Mouse (Mus musculus) hindbrain, embryonic 13.5 days (tissue): Measurements from ENCODE around the gene Stk32c. TPM values are rescaled to one million over a fixed set of nuclear protein-coding genes. Genes with fewer than 3 reads are reported as not detected.

Experiments
- ATAC-seq: fragments of 200-750 bp; cut with Nextera tagmentation; 2 replicates; pipeline ENCODE4 v1.8.0; 2017; ENCODE audit warnings: moderate TSS enrichment; ENCODE audit not compliant: low FRiP score
- H3K27ac ChIP-seq: fragments of 300-500 bp; sonication (generic); 2 replicates; pipeline ENCODE4 v1.5.1; 2015; ENCODE audit warnings: inconsistent platforms, mild to moderate bottlenecking, moderate library complexity
- H3K27me3 ChIP-seq: fragments of 300-500 bp; sonication (generic); 2 replicates; pipeline ENCODE4 v1.6.1; 2015; ENCODE audit warnings: mild to moderate bottlenecking, inconsistent platforms
- H3K36me3 ChIP-seq: fragments of 300-500 bp; sonication (generic); 2 replicates; pipeline ENCODE4 v1.6.1; 2015; ENCODE audit warnings: mild to moderate bottlenecking, inconsistent platforms
- H3K4me1 ChIP-seq: fragments of 300-500 bp; sonication (generic); replicated peaks from 2 replicates; pipeline ENCODE4 v1.6.1; 2015; ENCODE audit warnings: inconsistent platforms
- H3K4me2 ChIP-seq: fragments of 300-500 bp; sonication (generic); 2 replicates; pipeline ENCODE4 v1.6.1; 2015; ENCODE audit warnings: inconsistent platforms, mild to moderate bottlenecking, moderate library complexity
- H3K4me3 ChIP-seq: fragments of 300-500 bp; sonication (generic); 2 replicates; pipeline ENCODE4 v1.5.1; 2015; ENCODE audit warnings: mild to moderate bottlenecking, inconsistent platforms
- H3K9ac ChIP-seq: fragments of 300-500 bp; sonication (generic); 2 replicates; pipeline ENCODE4 v1.6.1; 2015; ENCODE audit warnings: mild to moderate bottlenecking, inconsistent platforms
- H3K9me3 ChIP-seq: fragments of 300-500 bp; sonication (generic); 2 replicates; pipeline ENCODE4 v1.6.1; 2016; ENCODE audit warnings: inconsistent platforms
- WGBS: fragments of 180-500 bp; shearing (Covaris S2); methylation state at CpG from one replicate; pipeline ENCODE4 v1.1.7; 2015; 5-methylcytosine and 5-hydroxymethylcytosine counted together
- polyA plus RNA-seq: library from polyadenylated mRNA; unstranded; fragments of >200 nt; fragmentation: Nextera tagmentation; extraction: Ambion mirVana; gene quantifications from 2 replicates; pipeline ENCODE4 v1.2.1, GENCODE M21; 2015

Gene Stk32c
- polyA plus RNA-seq, 1 experiment from 2014 or later: 1.1 TPM

GRCm38 (mm10) chr7:139151116-139151515 is 62.0 kb downstream of the Stk32c start:
- 34% methylated on average over 10 of the region's 10 CpGs for WGBS
- no peaks in the 10 kb centered on the region for H3K9me3 ChIP-seq
- H3K4me1 ChIP-seq: peaks cover 41% of the 10 kb centered on the region
- H3K27ac ChIP-seq: peak overlapping the region; percentile 78
- H3K4me2 ChIP-seq: peak overlapping the region; percentile 31
- H3K27me3 ChIP-seq: 0 out of 2 replicates have a peak, but pooled peaks cover 7% of the 10 kb centered on the region
- peak overlapping the region; percentile 39; the same call in 1 of the 2 replicates for H3K9ac ChIP-seq
- no peak overlapping the region for H3K4me3 ChIP-seq
- no peaks in the 10 kb centered on the region for H3K36me3 ChIP-seq
- ATAC-seq: peak; percentile 93

GRCm38 (mm10) chr7:139149373-139149772 is 63.7 kb downstream of the Stk32c start:
- 42% methylated on average over 7 of the region's 7 CpGs for WGBS
- no peak for ATAC-seq

GRCm38 (mm10) chr7:139147360-139147759 is 65.7 kb downstream of the Stk32c start:
- Histone ChIP-seq H3K27ac (peak overlapping the region; percentile 52; the same call in 1 of the 2 replicates), H3K36me3 (no peaks in the 10 kb centered on the region), H3K4me1 (peaks cover 43% of the 10 kb centered on the region), H3K9me3 (no peaks in the 10 kb centered on the region), H3K27me3 (0 out of 2 replicates have a peak, but pooled peaks cover 4% of the 10 kb centered on the region), H3K4me3 (no peak overlapping the region), H3K9ac (no peak overlapping the region), H3K4me2 (no peak overlapping the region)
- ATAC-seq: no peak
- 39% methylated on average over 4 of the region's 4 CpGs for WGBS

More at GRCm38 (mm10) chr7:139149373-139149772, 63.7 kb downstream of the Stk32c start:
- Histone ChIP-seq H3K4me2 (no peak overlapping the region), H3K9me3 (no peaks in the 10 kb centered on the region), H3K4me1 (peaks cover 47% of the 10 kb centered on the region), H3K9ac (no peak overlapping the region), H3K27me3 (0 out of 2 replicates have a peak, but pooled peaks cover 7% of the 10 kb centered on the region), H3K36me3 (no peaks in the 10 kb centered on the region), H3K4me3 (no peak overlapping the region), H3K27ac (no peak overlapping the region)

- peaks cover 37% of the 10 kb centered on the region for H3K4me1 ChIP-seq
- WGBS: 18% methylated on average over 7 of the region's 7 CpGs
- no peak overlapping the region for H3K4me3 ChIP-seq
- H3K36me3 ChIP-seq: no peaks in the 10 kb centered on the region
- no peak overlapping the region for H3K9ac ChIP-seq
- no peak overlapping the region for H3K27ac ChIP-seq
- H3K4me2 ChIP-seq: no peak overlapping the region
- ATAC-seq: no peak
- H3K27me3 ChIP-seq: peaks cover 14% of the 10 kb centered on the region; the same call in 1 of the 2 replicates
- no peaks in the 10 kb centered on the region for H3K9me3 ChIP-seq
Measured at GRCm38 (mm10) chr7:139145891-139146290, 67.2 kb downstream of the Stk32c start.

GRCm38 (mm10) chr7:139143785-139144184 is 69.3 kb downstream of the Stk32c start:
- H3K4me2 ChIP-seq: no peak overlapping the region
- H3K9ac ChIP-seq: no peak overlapping the region
- H3K9me3 ChIP-seq: no peaks in the 10 kb centered on the region
- H3K27ac ChIP-seq: no peak overlapping the region
- H3K4me1 ChIP-seq: peaks cover 40% of the 10 kb centered on the region
- WGBS: 82% methylated on average over 1 of the region's 1 CpGs
- no peak for ATAC-seq
- H3K36me3 ChIP-seq: no peaks in the 10 kb centered on the region
- peaks cover 10% of the 10 kb centered on the region; the same call in 1 of the 2 replicates for H3K27me3 ChIP-seq
- H3K4me3 ChIP-seq: no peak overlapping the region

GRCm38 (mm10) chr7:139139921-139140461 is 73.1 kb downstream of the Stk32c start:
- Histone ChIP-seq H3K27ac (peak overlapping the region; percentile 30), H3K9me3 (no peaks in the 10 kb centered on the region), H3K4me3 (no peak overlapping the region), H3K4me2 (no peak overlapping the region), H3K36me3 (no peaks in the 10 kb centered on the region), H3K9ac (no peak overlapping the region), H3K4me1 (peaks cover 48% of the 10 kb centered on the region), H3K27me3 (peaks cover 13% of the 10 kb centered on the region; the same call in 1 of the 2 replicates)
- ATAC-seq: peak; percentile 57; the same call in 1 of the 2 replicates
- WGBS: 2% methylated on average over 11 of the region's 11 CpGs

GRCm38 (mm10) chr7:139136906-139137491 is 76.1 kb downstream of the Stk32c start:
- Histone ChIP-seq H3K4me1 (peaks cover 56% of the 10 kb centered on the region), H3K4me3 (no peak overlapping the region), H3K9me3 (no peaks in the 10 kb centered on the region), H3K27ac (peak overlapping the region; percentile 62), H3K4me2 (no peak overlapping the region), H3K36me3 (no peaks in the 10 kb centered on the region), H3K9ac (no peak overlapping the region), H3K27me3 (peaks cover 10% of the 10 kb centered on the region; the same call in 1 of the 2 replicates)
- ATAC-seq: no peak
- 74% methylated on average over 5 of the region's 5 CpGs for WGBS

- WGBS: 78% methylated on average over 5 of the region's 5 CpGs
- peaks cover 62% of the 10 kb centered on the region for H3K4me1 ChIP-seq
- no peak for ATAC-seq
- no peaks in the 10 kb centered on the region for H3K36me3 ChIP-seq
- H3K27ac ChIP-seq: no peak overlapping the region
- H3K9me3 ChIP-seq: no peaks in the 10 kb centered on the region
- H3K4me3 ChIP-seq: no peak overlapping the region
- H3K9ac ChIP-seq: no peak overlapping the region
- H3K4me2 ChIP-seq: no peak overlapping the region
- H3K27me3 ChIP-seq: peaks cover 3% of the 10 kb centered on the region; the same call in 1 of the 2 replicates
Measured at GRCm38 (mm10) chr7:139135236-139135635, 77.9 kb downstream of the Stk32c start.

GRCm38 (mm10) chr7:139133446-139133845 is 79.7 kb downstream of the Stk32c start:
- Histone ChIP-seq H3K27ac (no peak overlapping the region), H3K4me3 (no peak overlapping the region), H3K9ac (no peak overlapping the region), H3K4me1 (peaks cover 56% of the 10 kb centered on the region), H3K9me3 (no peaks in the 10 kb centered on the region), H3K36me3 (no peaks in the 10 kb centered on the region), H3K27me3 (peaks cover 9% of the 10 kb centered on the region; the same call in 1 of the 2 replicates), H3K4me2 (no peak overlapping the region)
- no peak for ATAC-seq
- WGBS: 68% methylated on average over 3 of the region's 3 CpGs

- Histone ChIP-seq H3K27ac (no peak overlapping the region), H3K4me3 (no peak overlapping the region), H3K36me3 (no peaks in the 10 kb centered on the region), H3K27me3 (0 out of 2 replicates have a peak, but pooled peaks cover 13% of the 10 kb centered on the region), H3K4me1 (peaks cover 40% of the 10 kb centered on the region), H3K9me3 (no peaks in the 10 kb centered on the region), H3K4me2 (no peak overlapping the region), H3K9ac (no peak overlapping the region)
- no peak for ATAC-seq
- WGBS: 72% methylated on average over 8 of the region's 8 CpGs
Measured at GRCm38 (mm10) chr7:139131538-139131937, 81.6 kb downstream of the Stk32c start.

- ATAC-seq: no peak
- Histone ChIP-seq H3K4me1 (peaks cover 35% of the 10 kb centered on the region), H3K27ac (peak overlapping the region; percentile 44; the same call in 1 of the 2 replicates), H3K27me3 (0 out of 2 replicates have a peak, but pooled peaks cover 13% of the 10 kb centered on the region), H3K36me3 (no peaks in the 10 kb centered on the region), H3K9ac (peak overlapping the region; percentile 11; the same call in 1 of the 2 replicates), H3K9me3 (no peaks in the 10 kb centered on the region), H3K4me2 (no peak overlapping the region), H3K4me3 (no peak overlapping the region)
- 26% methylated on average over 6 of the region's 6 CpGs for WGBS
Measured at GRCm38 (mm10) chr7:139130361-139130760, 82.7 kb downstream of the Stk32c start.

GRCm38 (mm10) chr7:139128994-139129393 is 84.1 kb downstream of the Stk32c start:
- WGBS: 66% methylated on average over 4 of the region's 4 CpGs
- ATAC-seq: no peak
- Histone ChIP-seq H3K9ac (no peak overlapping the region), H3K9me3 (no peaks in the 10 kb centered on the region), H3K4me3 (no peak overlapping the region), H3K4me1 (peaks cover 33% of the 10 kb centered on the region), H3K36me3 (no peaks in the 10 kb centered on the region), H3K27ac (no peak overlapping the region), H3K27me3 (0 out of 2 replicates have a peak, but pooled peaks cover 10% of the 10 kb centered on the region), H3K4me2 (no peak overlapping the region)
